Mouse (Mus musculus) liver, embryonic 16.5 days (tissue): ENCODE measurements at regions not wholly inside any gene's neighbourhood (a gene's known extent, or its start where the extent isn't known, plus 50 kb on each side); places are given as distances from the start of the nearest gene placed in this dataset.

ENCODE experiments used
- ATAC-seq: fragments of 200-750 bp; cut with Nextera tagmentation; 2 replicates; pipeline ENCODE4 v1.8.0; 2017; ENCODE audit warnings: low read depth, mild to moderate bottlenecking, moderate number of reproducible peaks, moderate library complexity
- H3K27ac ChIP-seq: fragments of 300-500 bp; sonication (generic); 2 replicates; pipeline ENCODE4 v1.5.1; 2014; ENCODE audit warnings: mild to moderate bottlenecking, low read length
- H3K27me3 ChIP-seq: fragments of 300-500 bp; sonication (generic); 2 replicates; pipeline ENCODE4 v1.6.1; 2014; ENCODE audit warnings: low read depth, low read length, mixed read lengths; ENCODE audit not compliant: control insufficient read depth, insufficient read depth
- H3K36me3 ChIP-seq: fragments of 300-500 bp; sonication (generic); 2 replicates; pipeline ENCODE4 v1.6.1; 2014; ENCODE audit warnings: mild to moderate bottlenecking; ENCODE audit not compliant: control insufficient read depth, insufficient read depth
- H3K4me1 ChIP-seq: fragments of 300-500 bp; sonication (generic); 2 replicates; pipeline ENCODE4 v1.6.1; 2014; ENCODE audit warnings: low read depth, low read length, mixed read lengths; ENCODE audit not compliant: control insufficient read depth
- H3K4me2 ChIP-seq: fragments of 300-500 bp; sonication (generic); 2 replicates; pipeline ENCODE4 v1.6.1; 2014; ENCODE audit warnings: low read depth, low read length, mixed read lengths
- H3K4me3 ChIP-seq: fragments of 300-500 bp; sonication (generic); 2 replicates; pipeline ENCODE4 v1.5.1; 2014; ENCODE audit warnings: low read depth, mild to moderate bottlenecking, low read length
- H3K9ac ChIP-seq: fragments of 300-500 bp; sonication (generic); 2 replicates; pipeline ENCODE4 v1.6.1; 2014; ENCODE audit warnings: low read depth, low read length
- H3K9me3 ChIP-seq: fragments of 300-500 bp; sonication (generic); replicated peaks from 2 replicates; pipeline ENCODE4 v1.6.1; 2016; ENCODE audit warnings: low read length; ENCODE audit not compliant: control insufficient read depth
- WGBS: fragments of 180-500 bp; shearing (Covaris S2); extraction: QIAGEN DNeasy Blood & Tissue Kit; methylation state at CpG from one replicate; pipeline ENCODE4 v1.1.7; 2014; ENCODE audit not compliant: insufficient replicate concordance; 5-methylcytosine and 5-hydroxymethylcytosine counted together

- no peak for ATAC-seq
- H3K4me3 ChIP-seq: no peak overlapping the region
- H3K9ac ChIP-seq: no peak overlapping the region
- no peak overlapping the region for H3K27ac ChIP-seq
- no peaks in the 10 kb centered on the region for H3K9me3 ChIP-seq
- H3K4me2 ChIP-seq: no peak overlapping the region
- WGBS: 38% methylated on average over 4 of the region's 4 CpGs
- H3K36me3 ChIP-seq: no peaks in the 10 kb centered on the region
- H3K27me3 ChIP-seq: no peaks in the 10 kb centered on the region
- H3K4me1 ChIP-seq: no peaks in the 10 kb centered on the region
These were observed 248.3 kb upstream of the Rnf32 start for GRCm38 (mm10) chr5:28947465-28947864.

GRCm38 (mm10) chr5:28943571-28944316, 252.0 kb upstream of the Rnf32 start:
- no peaks in the 10 kb centered on the region for H3K36me3 ChIP-seq
- H3K9me3 ChIP-seq: no peaks in the 10 kb centered on the region
- H3K4me3 ChIP-seq: no peak overlapping the region
- ATAC-seq: no peak
- no peak overlapping the region for H3K4me2 ChIP-seq
- 45% methylated on average over 13 of the region's 13 CpGs for WGBS
- no peak overlapping the region for H3K27ac ChIP-seq
- no peak overlapping the region for H3K9ac ChIP-seq
- H3K4me1 ChIP-seq: no peaks in the 10 kb centered on the region
- H3K27me3 ChIP-seq: no peaks in the 10 kb centered on the region

GRCm38 (mm10) chr5:28940972-28941371, 254.8 kb upstream of the Rnf32 start:
- WGBS: 72% methylated on average over 5 of the region's 5 CpGs
- H3K27me3 ChIP-seq: no peaks in the 10 kb centered on the region
- H3K4me3 ChIP-seq: no peak overlapping the region

GRCm38 (mm10) chr5:28919296-28920063, 276.3 kb upstream of the Rnf32 start:
- 68% methylated on average over 4 of the region's 4 CpGs for WGBS
- H3K9ac ChIP-seq: no peak overlapping the region

More at GRCm38 (mm10) chr5:28940972-28941371, 254.8 kb upstream of the Rnf32 start:
- no peak overlapping the region for H3K27ac ChIP-seq
- no peaks in the 10 kb centered on the region for H3K4me1 ChIP-seq
- no peak overlapping the region for H3K4me2 ChIP-seq
- H3K36me3 ChIP-seq: no peaks in the 10 kb centered on the region
- no peak for ATAC-seq
- no peak overlapping the region for H3K9ac ChIP-seq
- H3K9me3 ChIP-seq: no peaks in the 10 kb centered on the region

GRCm38 (mm10) chr5:28904500-28904899, 291.3 kb upstream of the Rnf32 start:
- Histone ChIP-seq H3K9me3 (no peaks in the 10 kb centered on the region), H3K27ac (no peak overlapping the region), H3K36me3 (no peaks in the 10 kb centered on the region), H3K9ac (no peak overlapping the region), H3K4me3 (no peak overlapping the region), H3K27me3 (no peaks in the 10 kb centered on the region), H3K4me1 (no peaks in the 10 kb centered on the region), H3K4me2 (no peak overlapping the region)
- 39% methylated on average over 4 of the region's 4 CpGs for WGBS
- ATAC-seq: no peak

More at GRCm38 (mm10) chr5:28919296-28920063, 276.3 kb upstream of the Rnf32 start:
- no peaks in the 10 kb centered on the region for H3K9me3 ChIP-seq
- no peaks in the 10 kb centered on the region for H3K27me3 ChIP-seq
- H3K4me1 ChIP-seq: no peaks in the 10 kb centered on the region
- no peak overlapping the region for H3K27ac ChIP-seq
- ATAC-seq: no peak
- no peak overlapping the region for H3K4me2 ChIP-seq
- no peak overlapping the region for H3K4me3 ChIP-seq
- no peaks in the 10 kb centered on the region for H3K36me3 ChIP-seq

- Histone ChIP-seq H3K4me1 (no peaks in the 10 kb centered on the region), H3K9ac (no peak overlapping the region), H3K36me3 (no peaks in the 10 kb centered on the region), H3K4me2 (no peak overlapping the region), H3K4me3 (no peak overlapping the region), H3K9me3 (no peaks in the 10 kb centered on the region), H3K27me3 (no peaks in the 10 kb centered on the region), H3K27ac (no peak overlapping the region)
- WGBS: 47% methylated on average over 3 of the region's 3 CpGs
- no peak for ATAC-seq
These were observed 291.9 kb upstream of the Rnf32 start for GRCm38 (mm10) chr5:28903805-28904320.

- no peak overlapping the region for H3K4me3 ChIP-seq
- WGBS: 49% methylated on average over 10 of the region's 10 CpGs
- H3K4me1 ChIP-seq: no peaks in the 10 kb centered on the region
- no peak for ATAC-seq
- no peaks in the 10 kb centered on the region for H3K9me3 ChIP-seq
- no peaks in the 10 kb centered on the region for H3K27me3 ChIP-seq
- no peaks in the 10 kb centered on the region for H3K36me3 ChIP-seq
- no peak overlapping the region for H3K27ac ChIP-seq
- no peak overlapping the region for H3K9ac ChIP-seq
- no peak overlapping the region for H3K4me2 ChIP-seq
These were observed 303.0 kb upstream of the Rnf32 start for GRCm38 (mm10) chr5:28892703-28893249.

GRCm38 (mm10) chr5:28891988-28892387, 303.8 kb upstream of the Rnf32 start:
- Histone ChIP-seq H3K9me3 (no peaks in the 10 kb centered on the region), H3K27ac (no peak overlapping the region), H3K4me1 (no peaks in the 10 kb centered on the region), H3K4me2 (no peak overlapping the region), H3K9ac (no peak overlapping the region), H3K27me3 (no peaks in the 10 kb centered on the region), H3K36me3 (no peaks in the 10 kb centered on the region), H3K4me3 (no peak overlapping the region)
- WGBS: 59% methylated on average over 7 of the region's 7 CpGs
- ATAC-seq: no peak
